Mouse (Mus musculus) midbrain, embryonic 16.5 days (tissue): ENCODE data around the gene Lep. TPM values are rescaled to one million over a fixed set of nuclear protein-coding genes. Genes with fewer than 3 reads are reported as not detected.

Experiments
- ATAC-seq: fragments of 200-750 bp; cut with Nextera tagmentation; 2 replicates; pipeline ENCODE4 v1.8.0; 2017; ENCODE audit warnings: moderate TSS enrichment
- H3K27ac ChIP-seq: fragments of 300-500 bp; sonication (generic); 2 replicates; pipeline ENCODE4 v1.5.1; 2014; ENCODE audit warnings: mild to moderate bottlenecking, low read length, mixed read lengths
- H3K27me3 ChIP-seq: fragments of 300-500 bp; sonication (generic); 2 replicates; pipeline ENCODE4 v1.6.1; 2014; ENCODE audit warnings: low read depth, low read length, mixed read lengths; ENCODE audit not compliant: control insufficient read depth, insufficient read depth
- H3K36me3 ChIP-seq: fragments of 300-500 bp; sonication (generic); 2 replicates; pipeline ENCODE4 v1.6.1; 2014; ENCODE audit warnings: mild to moderate bottlenecking, low read length, moderate library complexity, mixed read lengths; ENCODE audit not compliant: control insufficient read depth, insufficient read depth
- H3K4me1 ChIP-seq: fragments of 300-500 bp; sonication (generic); 2 replicates; pipeline ENCODE4 v1.6.1; 2014; ENCODE audit warnings: mild to moderate bottlenecking, low read length, mixed read lengths; ENCODE audit not compliant: control insufficient read depth, insufficient read depth
- H3K4me2 ChIP-seq: fragments of 300-500 bp; sonication (generic); 2 replicates; pipeline ENCODE4 v1.6.1; 2014; ENCODE audit warnings: mild to moderate bottlenecking, low read length, mixed read lengths
- H3K4me3 ChIP-seq: fragments of 300-500 bp; sonication (generic); 2 replicates; pipeline ENCODE4 v1.5.1; 2014; ENCODE audit warnings: low read depth, mild to moderate bottlenecking, low read length, moderate library complexity, mixed read lengths
- H3K9ac ChIP-seq: fragments of 300-500 bp; sonication (generic); 2 replicates; pipeline ENCODE4 v1.6.1; 2014; ENCODE audit warnings: low read depth, low read length, mixed read lengths
- H3K9me3 ChIP-seq: fragments of 300-500 bp; sonication (generic); replicated peaks from 2 replicates; pipeline ENCODE4 v1.6.1; 2014; ENCODE audit warnings: mild to moderate bottlenecking, low read length, mixed read lengths; ENCODE audit not compliant: control insufficient read depth, poor library complexity, severe bottlenecking
- WGBS: fragments of 180-500 bp; shearing (Covaris S2); extraction: QIAGEN DNeasy Blood & Tissue Kit; methylation state at CpG from one replicate; pipeline ENCODE4 v1.1.7; 2014; 5-methylcytosine and 5-hydroxymethylcytosine counted together
- polyA plus RNA-seq: library from polyadenylated mRNA; unstranded; fragments of >200 nt; fragmentation: Nextera tagmentation; extraction: Ambion mirVana; gene quantifications from 2 replicates; pipeline ENCODE4 v1.2.1, GENCODE M21; 2015

Gene Lep
- polyA plus RNA-seq, 1 experiment from 2014 or later: not detected

- Histone ChIP-seq H3K4me2 (no peak overlapping the region), H3K27ac (no peak overlapping the region), H3K9me3 (no peaks in the 10 kb centered on the region), H3K27me3 (no peaks in the 10 kb centered on the region), H3K9ac (no peak overlapping the region), H3K4me1 (peaks cover 9% of the 10 kb centered on the region; the same call in 1 of the 2 replicates), H3K36me3 (no peaks in the 10 kb centered on the region), H3K4me3 (no peak overlapping the region)
- ATAC-seq: no peak
- 92% methylated on average over 12 of the region's 12 CpGs for WGBS
Observed at GRCm38 (mm10) chr6:29032411-29032810, 27.6 kb upstream of the Lep start.

- no peaks in the 10 kb centered on the region for H3K27me3 ChIP-seq
- H3K36me3 ChIP-seq: no peaks in the 10 kb centered on the region
- no peak overlapping the region for H3K4me3 ChIP-seq
- no peak overlapping the region for H3K4me2 ChIP-seq
- H3K27ac ChIP-seq: peak overlapping the region; percentile 54
- H3K4me1 ChIP-seq: peaks cover 9% of the 10 kb centered on the region; the same call in 1 of the 2 replicates
- peak; percentile 57 for ATAC-seq
- H3K9ac ChIP-seq: no peak overlapping the region
- no peaks in the 10 kb centered on the region for H3K9me3 ChIP-seq
- 38% methylated on average over 7 of the region's 7 CpGs for WGBS
Observed at GRCm38 (mm10) chr6:29033981-29034646, 25.9 kb upstream of the Lep start.

- Histone ChIP-seq H3K4me3 (no peak overlapping the region), H3K9me3 (no peaks in the 10 kb centered on the region), H3K4me1 (peaks cover 9% of the 10 kb centered on the region; the same call in 1 of the 2 replicates), H3K27me3 (no peaks in the 10 kb centered on the region), H3K4me2 (no peak overlapping the region), H3K9ac (no peak overlapping the region), H3K27ac (no peak overlapping the region), H3K36me3 (no peaks in the 10 kb centered on the region)
- no peak for ATAC-seq
- WGBS: 61% methylated on average over 4 of the region's 4 CpGs
Observed at GRCm38 (mm10) chr6:29036698-29037097, 23.3 kb upstream of the Lep start.

GRCm38 (mm10) chr6:29040266-29040665 lies 19.8 kb upstream of the Lep start:
- H3K9ac ChIP-seq: no peak overlapping the region
- no peaks in the 10 kb centered on the region for H3K27me3 ChIP-seq
- no peaks in the 10 kb centered on the region for H3K9me3 ChIP-seq
- no peak overlapping the region for H3K4me3 ChIP-seq
- 90% methylated on average over 2 of the region's 2 CpGs for WGBS
- H3K27ac ChIP-seq: no peak overlapping the region
- no peaks in the 10 kb centered on the region for H3K4me1 ChIP-seq
- ATAC-seq: no peak
- no peaks in the 10 kb centered on the region for H3K36me3 ChIP-seq
- H3K4me2 ChIP-seq: no peak overlapping the region

- Histone ChIP-seq H3K27ac (no peak overlapping the region), H3K9ac (no peak overlapping the region), H3K27me3 (no peaks in the 10 kb centered on the region), H3K4me3 (no peak overlapping the region), H3K4me2 (no peak overlapping the region), H3K9me3 (no peaks in the 10 kb centered on the region), H3K36me3 (no peaks in the 10 kb centered on the region), H3K4me1 (no peaks in the 10 kb centered on the region)
- ATAC-seq: no peak
Observed at GRCm38 (mm10) chr6:29044029-29044428, 16.0 kb upstream of the Lep start.

GRCm38 (mm10) chr6:29049926-29050325 lies 10.1 kb upstream of the Lep start:
- Histone ChIP-seq H3K9ac (no peak overlapping the region), H3K4me3 (no peak overlapping the region), H3K27ac (no peak overlapping the region), H3K4me2 (no peak overlapping the region), H3K27me3 (no peaks in the 10 kb centered on the region), H3K36me3 (no peaks in the 10 kb centered on the region), H3K9me3 (no peaks in the 10 kb centered on the region), H3K4me1 (peaks cover 12% of the 10 kb centered on the region)
- ATAC-seq: no peak
- WGBS: 59% methylated on average over 5 of the region's 5 CpGs

GRCm38 (mm10) chr6:29052188-29052587 lies 7.8 kb upstream of the Lep start:
- Histone ChIP-seq H3K9ac (no peak overlapping the region), H3K4me2 (no peak overlapping the region; the same call in 1 of the 2 replicates), H3K4me1 (peaks cover 12% of the 10 kb centered on the region), H3K4me3 (no peak overlapping the region), H3K9me3 (no peaks in the 10 kb centered on the region), H3K27me3 (no peaks in the 10 kb centered on the region), H3K36me3 (no peaks in the 10 kb centered on the region), H3K27ac (peak overlapping the region; percentile 63; the same call in 1 of the 2 replicates)
- 42% methylated on average over 9 of the region's 9 CpGs for WGBS
- ATAC-seq: peak; percentile 60

- Histone ChIP-seq H3K9me3 (no peaks in the 10 kb centered on the region), H3K27me3 (no peaks in the 10 kb centered on the region), H3K36me3 (no peaks in the 10 kb centered on the region), H3K27ac (no peak overlapping the region), H3K4me2 (no peak overlapping the region), H3K9ac (no peak overlapping the region), H3K4me1 (peaks cover 12% of the 10 kb centered on the region), H3K4me3 (no peak overlapping the region)
- WGBS: 77% methylated on average over 7 of the region's 7 CpGs
- no peak for ATAC-seq
Observed at GRCm38 (mm10) chr6:29053181-29053580, 6.8 kb upstream of the Lep start.

- no peaks in the 10 kb centered on the region for H3K36me3 ChIP-seq
- WGBS: 79% methylated on average over 7 of the region's 7 CpGs
- no peak overlapping the region for H3K27ac ChIP-seq
- H3K9me3 ChIP-seq: no peaks in the 10 kb centered on the region
- no peaks in the 10 kb centered on the region for H3K27me3 ChIP-seq
- no peak overlapping the region for H3K4me3 ChIP-seq
- ATAC-seq: no peak
- no peak overlapping the region for H3K9ac ChIP-seq
- peaks cover 7% of the 10 kb centered on the region for H3K4me1 ChIP-seq
- no peak overlapping the region for H3K4me2 ChIP-seq
Observed at GRCm38 (mm10) chr6:29056377-29056776, 3.6 kb upstream of the Lep start.
